Mouse (Mus musculus): ENCODE measurements around the gene Btnl2. TPM values are rescaled to one million over a fixed set of nuclear protein-coding genes. Genes with fewer than 3 reads are reported as not detected.

Btnl2 gene
- total RNA-seq, 2 experiments from 2014 or later, result 0.45 TPM

DNA sequence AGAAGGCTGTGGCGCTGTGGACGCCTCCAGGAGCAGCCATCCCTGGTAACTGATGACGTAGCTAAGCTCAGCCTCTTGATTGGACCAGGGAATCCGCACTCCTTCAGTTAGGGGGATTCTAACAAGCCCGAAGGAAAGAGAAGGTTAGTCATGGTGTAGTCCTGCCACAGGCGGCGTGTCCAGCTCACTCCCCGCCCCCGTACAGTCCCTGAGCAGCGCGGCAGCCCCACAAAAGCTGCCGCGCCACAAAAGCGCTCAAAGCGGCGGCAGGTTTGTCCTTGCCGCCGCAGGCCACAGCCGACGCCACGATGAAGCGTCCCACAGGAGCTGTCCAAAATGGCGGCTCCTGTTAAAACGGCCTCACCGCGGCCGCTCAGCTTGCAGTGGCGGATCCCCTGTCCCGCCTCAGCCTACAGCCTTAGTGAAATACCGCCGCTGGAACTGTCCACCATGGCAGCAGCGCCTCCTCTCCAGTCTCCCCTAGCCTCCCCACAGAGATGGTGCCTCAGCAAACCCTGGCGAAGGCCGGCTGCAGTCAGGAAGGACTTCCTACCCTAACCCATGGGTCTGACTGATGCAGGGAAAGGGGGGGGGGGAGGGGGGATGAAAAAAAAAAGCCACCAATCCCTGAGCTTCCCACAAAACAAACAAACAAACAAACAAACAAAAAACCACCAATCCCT lies 44.2 kb downstream of the Btnl2 start, which contains the start of gene BC051142:
Gene BC051142 (plus strand): TSS at position 110 of the 683 bp plus-strand sequence.
- peak; percentile 33 to 60 for DNase-seq (ENCODE audit: low spot score in 2 of 2)

- no peak for DNase-seq (ENCODE audit: low spot score in 2 of 2)
Observed at GRCm38 (mm10) chr17:34399394-34399715, 44.7 kb downstream of the Btnl2 start.

DNA sequence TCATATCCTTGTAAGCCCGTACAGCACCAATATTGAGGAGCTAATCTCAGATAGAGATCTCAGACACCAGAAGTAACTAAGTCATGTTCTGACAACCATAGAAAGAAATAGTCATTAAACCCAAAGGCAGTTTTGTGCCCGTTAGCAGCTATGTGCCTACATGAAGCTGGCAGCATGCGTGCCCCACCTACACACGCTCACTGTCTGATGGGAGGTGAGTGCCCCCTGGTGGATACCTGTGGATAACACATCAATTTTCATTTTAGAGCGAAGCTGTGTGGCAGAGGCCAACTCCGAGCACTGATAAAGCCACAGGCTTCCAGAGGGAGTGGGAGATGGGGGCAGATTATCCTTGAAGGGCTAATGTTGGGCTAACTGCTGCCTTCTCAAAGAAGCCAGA lies 56.5 kb downstream of the Btnl2 start:
- DNase-seq (ENCODE audit: low spot score in 2 of 2), result peak in 1 of 2 experiments; percentile 49

Other genes with a start within 250 kb of the Btnl2 start
- gene H2-DMa, start 235.3 kb upstream of the Btnl2 start, total RNA-seq (2021), result 10 to 100 TPM; 11.2 to 11.7 TPM
- 100 to 1,000 TPM; 225 to 226 TPM for gene Brd2, start 232.2 kb upstream of the Btnl2 start, total RNA-seq (2021)
- gene H2-DMb2, start 211.5 kb upstream of the Btnl2 start, total RNA-seq (2021), result 1 to 10 TPM; 1.2 to 3.0 TPM
- gene H2-DMb1, start 201.8 kb upstream of the Btnl2 start, total RNA-seq (2021), result 1 to 10 TPM; 1.9 to 3.8 TPM
- 10 to 100 TPM; 20.8 to 22.1 TPM for gene Tap1, start 167.3 kb upstream of the Btnl2 start, total RNA-seq (2021)
- 10 to 100 TPM; 12.6 to 15.0 TPM for gene Psmb9, start 167.1 kb upstream of the Btnl2 start, total RNA-seq (2021)
- gene Psmb8, start 157.1 kb upstream of the Btnl2 start, total RNA-seq (2021), result 10 to 100 TPM; 25.0 to 27.4 TPM
- gene Tap2, start 151.3 kb upstream of the Btnl2 start, total RNA-seq (2021), result 10 to 100 TPM; 32.9 to 33.2 TPM
- gene H2-Ob, start 115.9 kb upstream of the Btnl2 start, total RNA-seq (2021), result under 1 TPM; 0.28 to 0.65 TPM
- 10 to 100 TPM; 11.1 to 12.8 TPM for gene H2-Ab1, start 97.1 kb upstream of the Btnl2 start, total RNA-seq (2021)
- gene H2-Aa, start 67.0 kb upstream of the Btnl2 start, total RNA-seq (2021), result 10 to 100 TPM in 1 of 2 experiments, 1 to 10 TPM in 1; 9.1 to 15.9 TPM
- gene H2-Eb1, start 49.0 kb upstream of the Btnl2 start, total RNA-seq (2021), result 10 to 100 TPM in 1 of 2 experiments, 1 to 10 TPM in 1; 5.7 to 12.3 TPM
- not detected for gene H2-Eb2, start 29.2 kb upstream of the Btnl2 start, total RNA-seq (2021)
- gene Btnl1, start 22.3 kb downstream of the Btnl2 start, total RNA-seq (2021), result not detected
- 1 to 10 TPM; 5.8 to 6.3 TPM for gene BC051142, start 44.0 kb downstream of the Btnl2 start, total RNA-seq (2021)
- gene Btnl4, start 122.5 kb downstream of the Btnl2 start, total RNA-seq (2021), result not detected
- not detected for gene Btnl6, start 162.5 kb downstream of the Btnl2 start, total RNA-seq (2021)
- 10 to 100 TPM; 36.1 to 37.1 TPM for gene Notch4, start 209.4 kb downstream of the Btnl2 start, total RNA-seq (2021)
- gene Gpsm3, start 235.0 kb downstream of the Btnl2 start, total RNA-seq (2021), result 10 to 100 TPM in 1 of 2 experiments, 1 to 10 TPM in 1; 8.1 to 11.9 TPM
- gene Pbx2, start 236.4 kb downstream of the Btnl2 start, total RNA-seq (2021), result 10 to 100 TPM; 61.7 to 63.6 TPM
- 1 to 10 TPM; 9.0 to 9.2 TPM for gene Ager, start 243.0 kb downstream of the Btnl2 start, total RNA-seq (2021)
- gene Rnf5, start 248.9 kb downstream of the Btnl2 start, total RNA-seq (2021), result 10 to 100 TPM; 66.5 to 74.2 TPM
- 10 to 100 TPM; 73.4 to 77.7 TPM for gene Agpat1, start 249.4 kb downstream of the Btnl2 start, total RNA-seq (2021)

Measured in adrenal gland, postnatal 4 days (tissue).